Mouse (Mus musculus) CD8-positive naive resting alpha-beta T cell, adult 2 months (primary cell): ENCODE measurements around the gene Gm49354.
"Not testable (repeated sequence)": the region's sequence is repeated elsewhere in the genome, so short reads cannot be mapped to it uniquely, and the experiment has no call there.

Experiments used
- DNase-seq, 2 experiments: peaks; one replicate each; pipeline ENCODE4 v3.0.0; 2022; ENCODE audit warnings: low read depth in 2 of 2, low spot score in 2 of 2

Gene Gm49354

DNA sequence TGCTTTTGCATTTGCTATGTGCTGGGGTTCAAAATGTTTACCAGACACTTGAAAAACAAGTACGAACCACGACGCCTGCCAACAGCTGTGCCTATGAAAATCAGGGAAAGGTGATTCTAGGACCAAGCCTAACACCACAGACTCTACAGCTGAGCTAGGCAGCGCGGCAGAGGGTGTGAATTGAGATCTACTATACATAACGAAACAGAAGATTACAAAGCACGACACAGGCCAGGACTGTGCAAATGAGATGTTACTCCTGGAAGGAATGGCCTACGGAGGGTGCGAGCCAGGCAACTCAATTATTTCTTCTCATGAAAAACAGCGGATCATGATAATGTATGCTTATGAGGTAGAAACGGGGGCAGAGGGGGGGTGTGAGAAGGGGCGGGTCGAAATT lies 13.5 kb downstream of the Gm49354 start:
- no peak for DNase-seq

DNA sequence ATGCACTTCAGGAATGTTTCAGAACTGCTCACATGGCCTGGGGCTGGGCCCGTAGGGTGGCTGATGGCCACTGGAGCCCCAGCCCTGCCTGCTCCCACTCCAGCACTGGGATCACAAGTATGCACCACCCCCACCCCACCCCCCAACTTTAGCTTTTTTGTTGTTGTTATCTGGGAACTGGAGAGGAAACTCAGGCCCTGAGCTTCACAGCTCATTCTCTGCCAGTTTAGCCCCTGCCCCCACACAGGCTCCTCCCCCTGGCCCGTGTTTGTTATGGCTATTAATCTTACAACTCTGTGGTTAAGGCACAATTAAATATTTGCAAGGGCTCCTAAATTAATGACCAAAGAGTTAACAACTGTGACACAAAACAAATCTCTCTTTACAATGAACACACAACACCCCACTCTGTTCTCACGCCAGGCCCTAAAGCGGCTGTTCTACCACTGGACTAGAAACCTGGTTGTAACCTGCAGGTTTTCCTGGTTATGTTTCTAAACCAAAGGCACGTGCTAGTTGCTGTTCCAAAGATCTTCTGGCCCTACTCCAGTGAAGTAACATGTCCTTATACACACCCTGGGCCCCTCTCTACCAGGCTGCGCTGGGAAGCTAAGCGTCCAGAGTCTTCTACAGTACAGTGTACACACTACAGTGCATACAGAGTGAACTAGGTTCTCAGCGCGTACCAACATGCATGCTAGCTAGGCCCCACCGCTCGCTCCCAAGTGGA lies 15.1 kb downstream of the Gm49354 start:
- DNase-seq = no peak

DNA sequence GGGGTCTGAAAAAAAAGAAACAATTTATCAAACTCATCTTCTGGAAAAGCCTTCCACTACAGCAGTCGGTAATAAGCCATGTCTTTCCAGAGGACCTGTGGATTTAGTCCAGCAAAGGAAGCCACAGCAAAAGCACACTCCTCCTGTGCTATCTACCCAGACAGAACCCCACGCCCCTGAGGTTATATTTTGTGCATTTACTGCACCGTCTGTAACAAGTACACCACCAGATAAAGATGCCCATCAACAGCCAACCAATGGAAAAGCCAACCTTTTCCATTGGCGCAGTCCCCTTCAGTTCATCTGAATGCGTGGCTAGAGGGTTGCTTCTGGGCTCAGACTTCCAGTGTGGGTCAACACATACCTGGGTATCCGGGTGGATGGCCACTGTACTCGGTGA lies 19.3 kb downstream of the Gm49354 start:
- no peak for DNase-seq

DNA sequence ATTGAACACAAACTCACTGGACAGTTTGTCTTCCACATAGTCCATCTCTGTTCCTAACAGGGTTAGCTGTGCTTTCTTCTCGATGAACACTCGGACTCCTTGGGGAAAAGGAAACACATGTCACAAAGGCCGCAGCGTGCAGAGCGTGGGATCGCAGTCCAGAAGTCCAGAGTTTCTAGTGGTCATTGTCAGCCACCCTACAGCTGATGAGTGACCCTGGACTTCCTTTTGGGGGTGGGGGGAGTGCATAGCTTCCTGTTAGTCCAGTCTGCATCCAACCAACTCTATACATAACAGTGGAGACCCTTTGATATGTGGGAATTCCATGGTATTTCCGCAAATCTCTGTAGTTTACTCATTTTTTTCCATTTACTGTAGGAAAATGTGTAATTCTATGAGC lies 25.1 kb downstream of the Gm49354 start:
- DNase-seq = no peak

DNA sequence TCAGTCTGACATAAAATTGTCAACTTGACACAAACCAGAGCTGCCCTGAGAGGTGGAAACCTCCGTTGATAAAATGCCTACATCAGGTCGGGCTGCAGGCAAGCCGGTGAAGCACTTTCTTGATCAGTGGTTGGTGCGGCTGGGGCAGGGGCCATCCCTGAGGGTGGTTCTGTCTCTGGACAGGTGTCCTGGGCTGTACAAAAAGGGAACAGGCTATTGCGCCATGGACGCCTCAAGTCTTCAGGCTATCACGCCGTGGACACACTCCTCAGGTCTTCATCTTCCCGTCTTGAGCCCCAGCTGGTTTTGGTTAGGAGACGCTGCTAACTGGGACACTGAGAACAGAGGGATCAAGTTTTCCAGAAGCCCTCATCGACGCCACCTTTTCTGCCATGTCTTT lies 31.7 kb downstream of the Gm49354 start:
- DNase-seq = no peak

DNA sequence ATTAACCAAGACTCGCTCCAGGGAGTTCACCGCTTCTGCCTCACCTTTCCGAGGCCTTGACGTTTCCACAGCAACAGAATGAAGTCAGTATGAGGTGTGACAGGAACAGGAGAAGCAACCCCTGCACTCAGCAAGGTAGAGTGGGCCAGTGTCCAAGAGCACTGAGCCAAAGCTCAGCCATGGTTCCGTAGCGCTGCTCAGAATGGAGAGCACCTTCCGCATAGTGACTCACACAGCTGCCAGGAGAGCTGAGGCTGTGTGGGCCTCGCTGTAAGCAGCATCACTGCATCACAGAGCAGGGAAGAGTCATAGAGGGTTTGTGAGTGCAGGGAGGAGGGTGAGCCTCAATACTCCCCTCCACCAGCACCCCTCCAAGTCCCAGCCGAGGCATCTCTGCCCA lies 35.3 kb downstream of the Gm49354 start, which contains the start of gene 1700014D04Rik:
Gene 1700014D04Rik, minus strand, starts transcription at position 42 of the 400 bp plus-strand sequence.
- DNase-seq = no peak

DNA sequence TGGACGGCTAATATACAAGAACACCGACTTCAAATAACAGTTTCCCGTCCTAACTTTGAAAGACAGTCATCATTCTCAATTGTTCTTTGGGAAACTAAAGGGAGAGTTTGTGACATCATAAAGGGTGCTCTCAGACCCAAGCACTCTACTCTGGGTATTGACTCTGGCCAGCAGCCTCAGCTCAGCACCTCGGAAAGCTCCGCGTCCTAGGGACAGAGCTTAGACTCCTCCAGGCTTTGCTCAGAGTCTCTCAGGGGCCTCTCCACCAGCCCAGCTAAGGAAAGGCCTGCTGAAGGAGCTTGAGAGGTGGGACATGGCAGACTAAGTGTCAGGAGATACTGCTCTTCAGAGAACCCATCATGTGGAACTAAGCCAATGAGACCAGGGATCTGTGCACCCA lies 35.9 kb downstream of the Gm49354 start:
- no peak for DNase-seq

DNA sequence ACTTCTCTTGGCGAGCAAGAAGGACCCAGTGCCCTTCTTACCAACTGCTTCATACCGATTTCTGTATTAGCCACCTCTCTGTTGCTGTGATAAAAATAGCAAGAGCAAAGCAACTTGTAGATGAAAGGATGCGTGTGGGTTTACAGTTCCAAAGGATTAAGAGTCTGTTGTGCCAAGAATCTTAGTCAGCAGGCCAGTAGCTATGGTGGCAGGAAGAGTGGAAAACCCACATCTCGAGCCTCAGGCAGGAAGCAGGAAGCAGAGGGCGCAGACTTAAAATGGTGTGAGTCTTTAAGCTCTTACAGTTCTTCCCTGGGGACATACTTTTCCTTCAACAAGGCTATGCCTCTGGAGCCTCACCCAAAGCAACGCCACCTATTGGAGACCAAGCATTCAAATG lies 36.6 kb downstream of the Gm49354 start:
- no peak for DNase-seq

DNA sequence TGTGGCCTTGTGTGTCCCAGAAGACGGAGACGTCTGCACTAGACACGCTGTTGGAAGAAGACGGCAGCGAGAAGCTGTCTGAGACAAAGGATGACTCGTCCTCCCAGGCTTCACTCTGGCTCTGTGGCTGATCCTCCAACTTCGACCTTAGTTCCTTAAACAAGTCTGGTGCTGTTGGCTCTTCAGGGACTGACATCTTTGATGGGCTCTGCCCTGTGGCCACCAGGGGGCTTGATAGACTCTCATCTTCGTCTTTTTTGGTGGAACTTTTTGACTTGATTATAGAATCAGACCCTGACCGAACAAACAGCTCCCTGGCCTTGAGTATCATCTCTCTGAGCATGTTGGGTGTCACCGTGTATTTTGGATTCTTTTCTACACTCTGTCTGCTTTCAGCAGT lies 40.3 kb downstream of the Gm49354 start:
- no peak for DNase-seq

DNA sequence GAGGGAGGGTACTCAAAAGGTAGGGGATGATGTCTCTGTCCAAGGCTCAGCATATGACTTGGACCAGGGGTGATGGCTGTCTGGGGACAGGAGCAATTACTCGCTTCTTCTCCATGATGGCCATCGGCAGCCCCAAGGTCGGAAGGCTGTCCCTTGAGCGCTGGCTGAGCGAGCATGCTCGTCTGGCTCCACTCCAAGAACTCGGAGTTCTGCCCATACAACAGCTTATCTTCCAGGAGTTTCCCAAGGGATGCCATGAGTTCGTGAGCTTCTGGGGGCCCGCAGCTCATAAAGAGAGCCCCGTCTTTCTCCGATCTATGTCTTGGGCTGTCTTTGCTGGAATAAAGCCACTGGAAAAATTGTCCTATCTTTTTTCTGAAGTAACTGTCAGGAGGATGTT lies 40.9 kb downstream of the Gm49354 start:
- no peak for DNase-seq

DNA sequence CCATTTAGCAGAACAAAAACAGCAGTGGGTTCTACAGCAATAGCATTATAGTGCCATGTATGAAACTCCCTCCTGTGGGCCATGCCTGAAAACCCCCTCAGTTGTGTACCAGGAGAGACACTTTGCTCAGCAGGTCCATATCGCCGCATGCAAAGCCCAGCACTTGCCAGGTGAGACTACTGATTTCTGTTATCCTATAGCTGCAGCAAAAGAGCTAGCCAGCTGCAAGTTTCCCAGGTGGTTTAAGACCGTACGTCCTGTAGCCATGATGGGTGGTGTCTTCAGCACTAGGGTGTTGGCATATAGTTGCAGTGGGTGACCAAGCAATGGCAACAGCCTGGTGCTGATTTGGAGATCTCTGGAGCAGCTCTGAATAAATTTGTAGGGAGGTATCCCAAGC lies 42.6 kb downstream of the Gm49354 start:
- no peak for DNase-seq

DNA sequence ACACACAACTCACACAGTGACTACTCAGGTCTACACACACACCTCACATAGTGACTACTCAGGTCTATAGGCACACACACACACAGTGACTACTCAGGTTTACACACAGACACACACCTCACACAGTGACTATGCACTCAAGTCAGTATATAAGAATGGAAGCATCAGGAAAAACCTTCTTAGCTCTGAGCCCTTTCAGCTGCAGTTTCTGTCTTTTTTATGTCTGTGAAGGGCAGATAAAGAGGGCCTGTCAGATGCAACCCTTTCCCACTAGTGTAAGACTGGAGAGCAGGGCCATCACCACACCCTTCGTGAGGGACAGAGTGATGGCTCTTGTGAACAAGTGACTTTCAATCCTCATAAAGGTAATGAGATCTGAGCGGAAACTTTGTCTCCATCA lies 43.6 kb downstream of the Gm49354 start:
- no peak for DNase-seq

DNA sequence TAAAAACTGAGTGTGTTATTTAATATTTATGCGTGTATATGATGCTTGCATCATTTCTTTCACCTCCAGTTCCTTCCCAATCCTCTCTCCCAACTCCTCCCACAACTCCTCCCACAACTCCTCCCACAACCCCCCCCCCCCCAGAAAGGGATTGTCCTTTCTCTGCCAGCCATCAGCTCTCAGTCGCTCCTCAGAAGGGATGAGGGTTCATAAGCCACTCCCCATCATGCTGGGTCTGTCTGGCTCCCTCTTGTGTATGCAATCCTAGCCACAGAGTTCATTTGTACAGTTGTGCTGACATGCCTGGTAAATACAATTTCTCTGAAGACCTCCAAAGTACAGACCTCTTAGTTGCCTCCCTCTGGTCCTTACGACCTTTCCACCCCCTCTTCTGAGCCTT lies 46.9 kb downstream of the Gm49354 start:
- DNase-seq = no peak

DNA sequence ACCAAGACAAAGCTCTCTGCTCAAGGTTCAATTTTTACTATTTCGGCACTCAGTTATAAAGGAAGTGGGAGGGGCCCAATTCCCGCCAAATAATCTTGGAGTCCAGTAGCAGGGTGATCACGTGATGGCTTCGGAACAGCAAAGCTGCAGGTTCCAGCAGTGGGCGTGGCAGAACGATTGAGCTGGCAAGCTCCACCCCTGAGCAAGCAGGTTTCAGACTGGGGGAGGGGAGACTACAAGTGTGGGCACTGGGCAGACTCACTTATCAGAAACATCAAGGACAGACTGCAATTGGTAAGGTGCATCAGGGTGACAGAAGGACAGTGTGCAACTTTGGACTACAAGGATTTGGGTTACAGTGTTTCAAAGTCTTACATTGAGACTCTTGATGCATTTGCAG lies 47.7 kb downstream of the Gm49354 start:
- not testable (repeated sequence) for DNase-seq

DNA sequence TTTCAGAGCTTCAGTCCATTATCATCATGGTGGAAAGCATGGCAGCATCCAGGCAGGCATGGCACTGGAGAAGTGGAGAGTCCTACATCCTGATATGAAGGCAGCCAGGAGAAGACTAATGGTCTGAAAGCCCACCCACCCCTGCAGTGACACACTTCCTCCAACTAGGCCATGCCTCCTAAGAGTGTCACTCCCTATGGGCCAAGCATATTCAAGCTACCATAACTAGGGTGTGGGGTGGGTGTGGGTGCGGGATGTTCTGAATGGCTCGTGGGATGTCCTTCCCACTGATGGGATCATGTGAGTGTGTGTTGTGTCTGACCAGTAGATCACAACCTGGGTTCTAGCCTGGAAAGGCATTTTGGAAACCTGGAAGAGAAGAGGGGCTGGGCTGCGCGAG lies 48.1 kb downstream of the Gm49354 start:
- DNase-seq = no peak

DNA sequence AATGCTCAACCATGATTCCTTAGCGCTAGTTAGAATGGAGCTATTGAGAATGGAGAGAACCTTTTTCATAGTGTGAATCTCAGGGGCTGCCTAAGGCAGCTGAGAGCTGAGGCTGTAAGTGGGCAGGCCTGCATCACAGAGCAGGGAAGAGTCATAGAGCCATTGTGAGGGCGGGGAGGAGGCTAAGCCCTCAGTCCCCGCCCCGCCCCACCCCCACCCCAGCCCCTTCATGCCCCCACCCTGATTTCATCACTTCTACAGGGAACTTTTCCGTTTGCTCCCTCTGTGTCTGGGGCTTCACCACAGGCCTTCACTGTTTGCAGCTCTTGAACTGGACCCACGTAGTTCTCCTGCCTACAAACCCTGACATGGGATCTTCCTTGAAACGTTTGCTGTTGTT lies 50.4 kb downstream of the Gm49354 start, which contains the start of gene Spata31d1d:
Gene Spata31d1d, minus strand, starts transcription at position 101 of the 400 bp plus-strand sequence.
- DNase-seq = no peak

DNA sequence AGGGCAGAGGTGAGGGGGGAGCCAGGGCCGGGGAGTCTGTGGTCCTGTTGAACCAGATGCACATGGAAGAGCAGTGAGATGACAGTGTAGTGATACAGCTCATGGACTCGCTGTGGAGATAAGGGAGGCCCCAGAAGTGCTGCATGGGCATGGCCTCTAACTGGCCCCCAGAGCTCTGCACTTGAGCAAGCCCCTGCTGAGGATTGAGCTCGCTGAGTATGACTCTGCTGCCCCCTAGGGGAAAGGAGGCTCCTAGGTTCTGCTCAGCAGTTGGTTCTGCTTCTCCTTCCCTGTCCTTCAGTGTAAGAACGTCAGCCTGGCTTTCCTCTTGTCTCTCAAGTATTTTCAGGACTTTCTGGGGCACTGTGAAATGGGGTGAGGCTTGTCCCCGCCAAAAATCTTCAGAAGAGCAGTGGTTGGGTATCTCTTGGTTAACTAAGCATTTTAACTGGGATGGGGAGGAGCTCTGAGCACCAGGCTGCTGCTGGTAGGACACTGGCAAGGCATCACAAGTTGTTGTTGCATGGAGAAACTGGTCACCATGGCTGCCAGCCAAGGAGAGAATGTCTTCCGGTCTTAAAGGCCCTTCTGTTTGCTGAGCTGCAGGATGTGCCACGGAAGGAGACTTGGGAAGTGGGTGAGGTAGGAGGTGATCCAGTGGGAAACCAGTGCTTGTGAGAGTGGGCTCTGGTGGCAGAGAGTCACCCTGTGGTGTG lies 53.5 kb downstream of the Gm49354 start:
- peak; percentile 83 to 86 for DNase-seq

DNA sequence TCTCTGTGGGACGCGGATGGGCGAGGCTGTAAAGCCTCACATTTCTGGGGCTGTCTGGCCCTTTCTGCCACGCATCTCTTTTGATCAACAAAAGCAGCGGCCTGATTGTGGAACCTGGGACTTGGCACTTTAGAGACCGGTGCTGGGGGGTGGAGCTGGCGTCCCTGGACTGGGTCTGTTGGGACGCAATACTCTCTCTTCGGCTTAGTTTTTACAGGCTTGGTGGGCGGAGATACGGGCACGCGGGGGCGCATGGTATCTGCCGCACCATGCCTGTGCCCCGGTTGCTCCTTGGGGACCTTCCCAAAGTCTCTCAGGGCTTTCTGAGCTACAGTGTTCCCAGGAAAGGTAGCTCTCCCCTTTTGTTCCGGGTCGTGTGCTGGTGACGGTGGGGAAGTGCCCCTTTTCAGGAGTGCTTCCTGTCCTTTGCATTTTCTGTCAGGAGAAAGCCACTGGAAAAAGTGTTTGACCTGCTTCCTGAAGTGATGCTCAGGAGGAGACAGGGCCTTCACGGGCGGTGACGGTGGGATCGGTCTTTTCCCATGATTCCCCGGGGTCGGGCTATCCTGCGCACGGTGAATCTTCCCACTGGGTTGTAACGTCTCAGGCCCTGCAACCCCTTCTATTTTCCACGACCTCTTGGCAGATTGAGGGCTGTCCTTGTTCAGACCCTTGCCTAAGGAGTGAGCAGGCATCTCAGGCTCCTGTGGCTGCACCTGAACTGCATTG lies 55.7 kb downstream of the Gm49354 start:
- no peak for DNase-seq

DNA sequence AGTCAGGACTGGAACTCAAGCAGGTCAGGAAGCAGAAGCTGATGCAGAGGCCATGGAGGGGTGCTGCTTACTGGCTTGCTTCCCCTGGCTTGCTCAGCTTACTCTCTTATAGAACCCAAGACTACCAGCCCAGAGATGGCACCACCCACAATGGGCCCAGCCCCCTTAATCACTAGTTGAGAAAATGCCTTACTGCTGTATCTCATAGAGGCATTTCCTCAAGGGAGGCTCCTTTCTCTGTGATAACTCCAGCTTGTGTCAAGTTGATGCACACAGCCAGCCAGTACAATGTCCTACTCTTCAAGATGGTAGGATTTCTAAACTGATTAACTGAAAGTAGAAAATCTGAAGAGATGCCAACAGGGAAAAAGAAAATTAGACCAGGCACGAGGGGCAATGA lies 60.0 kb downstream of the Gm49354 start:
- not testable (repeated sequence) for DNase-seq

DNA sequence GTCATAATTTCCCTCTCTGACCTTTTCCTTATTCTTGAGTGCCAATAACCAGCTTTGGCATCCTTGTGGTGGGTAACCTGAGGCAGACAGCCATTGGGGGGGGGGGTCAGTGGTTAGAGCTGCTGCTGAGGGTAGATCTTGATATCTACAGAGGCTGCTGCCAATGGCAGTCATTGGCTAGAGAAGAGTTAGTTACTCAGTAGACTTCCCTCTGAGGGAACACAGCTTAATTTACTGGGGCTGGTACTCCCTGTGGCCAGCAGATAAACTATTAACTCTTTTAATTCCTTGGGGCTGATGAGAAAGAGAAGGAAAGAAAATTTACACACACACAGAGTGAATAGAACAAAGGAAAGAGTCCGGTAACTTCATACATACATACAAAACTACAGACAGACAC lies 62.6 kb downstream of the Gm49354 start:
- no peak for DNase-seq

DNA sequence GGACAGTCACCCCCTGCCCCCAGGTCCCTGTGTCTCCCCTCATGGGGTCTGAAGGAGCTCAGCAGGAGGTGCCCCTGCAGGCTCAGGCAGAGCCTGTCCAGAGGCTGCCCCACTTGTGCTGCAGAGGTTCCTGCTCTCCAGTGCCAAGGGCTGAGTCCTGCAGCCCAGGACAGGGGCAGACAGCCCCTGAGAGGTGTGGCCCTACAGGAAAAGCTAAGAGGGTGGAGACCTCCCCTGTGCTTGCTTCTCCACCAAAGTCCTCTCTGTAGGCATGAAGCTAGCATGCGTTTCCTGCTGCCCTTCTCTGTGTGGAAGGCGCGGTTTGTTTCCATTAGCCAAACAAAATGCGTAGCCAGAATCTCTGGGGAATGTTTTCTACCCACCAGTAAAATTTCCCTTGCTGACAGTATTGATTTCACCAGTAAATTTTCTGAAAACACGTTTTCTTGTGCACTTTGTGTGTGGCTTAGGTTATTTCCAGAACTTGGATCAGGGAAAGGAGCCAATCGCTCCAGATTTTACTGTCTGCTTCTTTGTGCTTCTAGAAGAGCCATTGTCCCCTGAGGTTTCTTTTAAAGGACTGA lies 63.1 kb downstream of the Gm49354 start:
- DNase-seq = not testable (repeated sequence)

DNA sequence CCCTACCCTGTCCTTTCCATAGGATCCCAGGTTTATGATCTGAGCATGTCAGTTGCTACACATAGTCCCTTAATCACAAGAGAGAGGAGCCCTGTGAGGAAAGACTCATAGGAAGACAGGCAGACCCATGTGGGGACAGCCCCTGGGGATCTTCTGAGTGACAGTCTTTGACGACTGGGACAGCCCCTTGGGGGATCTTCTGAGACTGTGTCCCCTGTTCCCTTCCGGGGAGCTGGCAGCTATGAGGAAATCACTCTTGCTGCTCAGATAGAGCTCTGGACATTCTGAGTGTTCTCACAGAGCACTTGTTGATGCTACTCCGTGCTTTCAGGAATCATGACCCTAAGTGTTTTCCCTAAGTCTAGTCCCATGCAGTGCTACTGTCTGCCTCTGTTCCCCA lies 68.3 kb downstream of the Gm49354 start:
- DNase-seq = no peak
